Mouse (Mus musculus): ENCODE results near the gene Nepn. TPM values are rescaled to one million over a fixed set of nuclear protein-coding genes. Genes with fewer than 3 reads are reported as not detected.

Gene Nepn
- total RNA-seq, 1 experiment: not detected

DNA sequence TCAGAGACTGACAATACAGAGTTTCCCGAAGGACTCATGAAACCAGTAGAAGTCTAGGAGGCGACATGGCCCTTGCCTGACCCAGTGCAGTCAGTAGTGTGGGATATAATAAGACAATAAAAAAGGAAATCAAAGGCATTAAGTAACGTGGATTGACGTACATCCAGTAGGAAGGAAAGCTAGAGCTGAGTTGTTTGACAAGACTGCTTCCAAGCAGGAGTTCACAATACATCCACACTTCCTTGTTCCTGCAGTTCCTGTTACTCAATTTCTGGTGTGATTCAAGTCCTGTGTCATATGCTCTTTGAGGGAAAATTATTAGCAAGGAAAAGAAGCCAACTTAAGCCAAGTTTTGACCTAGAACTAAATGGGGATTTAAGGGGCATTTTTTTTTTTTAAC, 30.6 kb downstream of the Nepn start:
- TF ChIP-seq HCFC1 (IDR thresholded peaks at IDR 0.05; ENCODE audit: borderline replicate concordance, insufficient read depth, low read length): no peak
- no peak for TF ChIP-seq CHD2 (IDR thresholded peaks at IDR 0.05; ENCODE audit: low read depth, low read length)
- TF ChIP-seq MAFK (IDR thresholded peaks at IDR 0.05; ENCODE audit: insufficient read depth, low read depth, low read length): no peak
- no peak overlapping the region for H3K4me3 ChIP-seq (ENCODE audit: insufficient read depth in 1 of 2, low read depth in 1 of 2, low read length in 2 of 2, poor library complexity in 1 of 2, severe bottlenecking in 1 of 2)

DNA sequence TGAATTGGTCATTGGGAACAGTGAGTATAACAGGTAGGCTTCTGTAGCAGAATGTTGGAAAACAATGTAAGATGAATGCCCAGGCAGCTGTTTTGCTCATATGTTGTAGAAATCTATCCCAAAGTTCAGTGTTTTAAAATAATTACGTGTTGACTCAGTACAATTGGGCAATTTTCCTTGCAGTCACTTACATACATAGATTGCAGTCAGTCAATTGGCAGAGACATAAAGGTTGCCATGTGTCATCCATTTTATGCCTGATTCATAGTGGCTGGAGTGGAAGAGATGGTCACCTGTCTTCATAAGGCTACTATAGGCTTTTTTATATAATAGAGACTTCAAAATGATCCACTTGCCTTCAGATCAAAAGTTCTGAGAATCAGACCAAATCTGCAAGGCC, 31.8 kb downstream of the Nepn start:
- Histone ChIP-seq H3K4me3 (ENCODE audit: insufficient read depth in 1 of 2, low read depth in 1 of 2, low read length in 2 of 2, poor library complexity in 1 of 2, severe bottlenecking in 1 of 2) (no peak overlapping the region), H3K27ac (ENCODE audit: insufficient read depth, low read depth, low read length, poor library complexity, severe bottlenecking) (no peak overlapping the region), H3K9me3 (ENCODE audit: control insufficient read depth, insufficient read depth, low read depth, low read length) (no peaks in the 10 kb centered on the region), H3K9ac (ENCODE audit: insufficient read depth, low read depth, low read length, poor library complexity, severe bottlenecking) (no peak overlapping the region), H3K36me3 (ENCODE audit: control insufficient read depth, insufficient read depth, low read length, poor library complexity, severe bottlenecking) (no peaks in the 10 kb centered on the region), H3K4me1 (ENCODE audit: control insufficient read depth in 2 of 2, insufficient read depth in 2 of 2, low read length in 2 of 2, poor library complexity in 1 of 2) (peaks cover 3 to 7% of the 10 kb centered on the region in 2 experiments; a peak in 2 of 4 replicates)
- no peak for DNase-seq (ENCODE audit: low read depth, low spot score)
- in situ Hi-C loops (cut with MboI; ENCODE audit: low sequenced_read_pairs in 2 of 2, unreplicated experiment in 2 of 2): no loop called here
- TF ChIP-seq HCFC1 (IDR thresholded peaks at IDR 0.05; ENCODE audit: borderline replicate concordance, insufficient read depth, low read length): no peak
- TF ChIP-seq ZNF384 (IDR thresholded peaks at IDR 0.05; ENCODE audit: low read depth, low read length): no peak
- TF ChIP-seq ZC3H11A (IDR thresholded peaks at IDR 0.05; ENCODE audit: borderline replicate concordance, low read depth, low read length): no peak
- no peak for TF ChIP-seq MAFK (IDR thresholded peaks at IDR 0.05; ENCODE audit: insufficient read depth, low read depth, low read length)
- TF ChIP-seq CHD2 (IDR thresholded peaks at IDR 0.05; ENCODE audit: low read depth, low read length): no peak

More for the DNA sequence above, 30.6 kb downstream of the Nepn start:
- H3K27ac ChIP-seq (ENCODE audit: insufficient read depth, low read depth, low read length, poor library complexity, severe bottlenecking): no peak overlapping the region
- H3K9ac ChIP-seq (ENCODE audit: insufficient read depth, low read depth, low read length, poor library complexity, severe bottlenecking): no peak overlapping the region
- no peaks in the 10 kb centered on the region for H3K36me3 ChIP-seq (ENCODE audit: control insufficient read depth, insufficient read depth, low read length, poor library complexity, severe bottlenecking)
- in situ Hi-C loops (cut with MboI; ENCODE audit: low sequenced_read_pairs in 2 of 2, unreplicated experiment in 2 of 2): no loop called here
- no peak for DNase-seq (ENCODE audit: low read depth, low spot score)
- H3K4me1 ChIP-seq (ENCODE audit: control insufficient read depth in 2 of 2, insufficient read depth in 2 of 2, low read length in 2 of 2, poor library complexity in 1 of 2): peaks cover 2 to 7% of the 10 kb centered on the region in 2 experiments; a peak in 2 of 4 replicates
- H3K9me3 ChIP-seq (ENCODE audit: control insufficient read depth, insufficient read depth, low read depth, low read length): no peaks in the 10 kb centered on the region

DNA sequence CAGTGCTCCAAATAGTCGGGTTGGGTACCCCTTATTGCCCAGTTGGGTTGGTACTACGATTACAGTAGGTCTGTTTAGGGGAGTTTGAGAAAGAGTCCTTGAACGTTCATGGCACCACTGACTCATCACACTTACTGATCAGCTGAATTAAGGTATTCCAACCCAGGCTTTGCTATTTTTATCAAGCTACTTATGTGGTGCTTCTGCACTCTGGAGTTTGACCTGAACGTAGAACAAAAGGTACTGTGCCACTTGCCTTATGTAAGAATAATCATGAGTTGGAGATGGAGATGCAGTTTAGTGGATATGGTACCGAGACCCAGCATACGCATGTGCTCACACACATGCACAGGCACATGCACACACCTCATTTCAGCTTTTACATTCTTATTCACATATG, 32.9 kb downstream of the Nepn start:
- Histone ChIP-seq H3K4me3 (ENCODE audit: insufficient read depth in 1 of 2, low read depth in 1 of 2, low read length in 2 of 2, poor library complexity in 1 of 2, severe bottlenecking in 1 of 2) (no peak overlapping the region), H3K9me3 (ENCODE audit: control insufficient read depth, insufficient read depth, low read depth, low read length) (no peaks in the 10 kb centered on the region), H3K4me1 (ENCODE audit: control insufficient read depth in 2 of 2, insufficient read depth in 2 of 2, low read length in 2 of 2, poor library complexity in 1 of 2) (peaks cover 5 to 7% of the 10 kb centered on the region in 2 experiments; a peak in 2 of 4 replicates), H3K9ac (ENCODE audit: insufficient read depth, low read depth, low read length, poor library complexity, severe bottlenecking) (no peak overlapping the region), H3K36me3 (ENCODE audit: control insufficient read depth, insufficient read depth, low read length, poor library complexity, severe bottlenecking) (no peaks in the 10 kb centered on the region), H3K27ac (ENCODE audit: insufficient read depth, low read depth, low read length, poor library complexity, severe bottlenecking) (no peak overlapping the region)
- in situ Hi-C loops (cut with MboI; ENCODE audit: low sequenced_read_pairs in 2 of 2, unreplicated experiment in 2 of 2): no loop called here
- no peak for DNase-seq (ENCODE audit: low read depth, low spot score)
- no peak for TF ChIP-seq ZC3H11A (IDR thresholded peaks at IDR 0.05; ENCODE audit: borderline replicate concordance, low read depth, low read length)
- TF ChIP-seq CHD2 (IDR thresholded peaks at IDR 0.05; ENCODE audit: low read depth, low read length): no peak
- no peak for TF ChIP-seq ZNF384 (IDR thresholded peaks at IDR 0.05; ENCODE audit: low read depth, low read length)
- TF ChIP-seq HCFC1 (IDR thresholded peaks at IDR 0.05; ENCODE audit: borderline replicate concordance, insufficient read depth, low read length): no peak
- no peak for TF ChIP-seq MAFK (IDR thresholded peaks at IDR 0.05; ENCODE audit: insufficient read depth, low read depth, low read length)

DNA sequence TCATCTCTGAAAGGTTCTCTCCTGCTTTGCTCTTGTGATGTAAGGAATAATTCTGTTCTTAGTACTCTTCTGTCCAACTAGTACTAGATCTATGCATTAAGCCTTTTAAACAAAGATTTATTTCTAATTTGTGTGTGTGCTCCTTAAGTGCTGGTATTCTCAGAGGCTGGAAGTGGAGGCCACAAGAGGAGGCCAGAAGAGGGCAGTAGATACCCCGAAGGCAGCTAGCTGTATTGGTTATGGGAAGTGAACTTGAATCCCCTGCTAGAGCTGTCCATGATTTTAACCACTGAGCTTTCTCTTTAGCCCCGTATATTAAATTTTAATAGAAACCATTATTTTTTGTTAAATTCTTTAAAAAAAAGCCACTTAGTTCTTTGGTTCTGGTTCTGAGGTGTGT, 34.3 kb downstream of the Nepn start:
- Histone ChIP-seq H3K36me3 (ENCODE audit: control insufficient read depth, insufficient read depth, low read length, poor library complexity, severe bottlenecking) (no peaks in the 10 kb centered on the region), H3K4me3 (ENCODE audit: insufficient read depth in 1 of 2, low read depth in 1 of 2, low read length in 2 of 2, poor library complexity in 1 of 2, severe bottlenecking in 1 of 2) (no peak overlapping the region), H3K9me3 (ENCODE audit: control insufficient read depth, insufficient read depth, low read depth, low read length) (no peaks in the 10 kb centered on the region), H3K4me1 (ENCODE audit: control insufficient read depth in 2 of 2, insufficient read depth in 2 of 2, low read length in 2 of 2, poor library complexity in 1 of 2) (peaks cover 11 to 12% of the 10 kb centered on the region in 2 experiments; a peak in 3 of 4 replicates), H3K9ac (ENCODE audit: insufficient read depth, low read depth, low read length, poor library complexity, severe bottlenecking) (no peak overlapping the region), H3K27ac (ENCODE audit: insufficient read depth, low read depth, low read length, poor library complexity, severe bottlenecking) (no peak overlapping the region)
- DNase-seq (ENCODE audit: low read depth, low spot score): no peak
- in situ Hi-C loops (cut with MboI; ENCODE audit: low sequenced_read_pairs in 2 of 2, unreplicated experiment in 2 of 2): no loop called here
- TF ChIP-seq HCFC1 (IDR thresholded peaks at IDR 0.05; ENCODE audit: borderline replicate concordance, insufficient read depth, low read length) (no peak), ZNF384 (IDR thresholded peaks at IDR 0.05; ENCODE audit: low read depth, low read length) (no peak), CHD2 (IDR thresholded peaks at IDR 0.05; ENCODE audit: low read depth, low read length) (no peak), MAFK (IDR thresholded peaks at IDR 0.05; ENCODE audit: insufficient read depth, low read depth, low read length) (no peak), ZC3H11A (IDR thresholded peaks at IDR 0.05; ENCODE audit: borderline replicate concordance, low read depth, low read length) (0 out of 2 replicates have a peak, but pooled peaks have one; percentile 10)
